Mouse (Mus musculus) megakaryocyte progenitor cell, adult 5-6 weeks (primary cell): ENCODE data around the gene Cpeb3. TPM values are rescaled to one million over a fixed set of nuclear protein-coding genes. Genes with fewer than 3 reads are reported as not detected.

Source experiments
- ATAC-seq: replicated peaks from 2 replicates; pipeline ENCODE4 v1.8.0; 2016; ENCODE audit warnings: mild to moderate bottlenecking, moderate TSS enrichment, inconsistent platforms; ENCODE audit not compliant: poor library complexity
- total RNA-seq, 2 experiments: library from RNA; stranded (forward) in 1 of 2; stranded (reverse) in 1 of 2; fragments of 157-497, 149-512 nt in 1 of 2; fragments of 200-1000 nt in 1 of 2; gene quantifications; 2 replicates each; pipeline versions ENCODE4 v1.2.3 to v1.2.4; 2015 to 2017

The Cpeb3 gene
- total RNA-seq, 2 experiments from 2014 or later: 0.12 to 0.49 TPM

DNA sequence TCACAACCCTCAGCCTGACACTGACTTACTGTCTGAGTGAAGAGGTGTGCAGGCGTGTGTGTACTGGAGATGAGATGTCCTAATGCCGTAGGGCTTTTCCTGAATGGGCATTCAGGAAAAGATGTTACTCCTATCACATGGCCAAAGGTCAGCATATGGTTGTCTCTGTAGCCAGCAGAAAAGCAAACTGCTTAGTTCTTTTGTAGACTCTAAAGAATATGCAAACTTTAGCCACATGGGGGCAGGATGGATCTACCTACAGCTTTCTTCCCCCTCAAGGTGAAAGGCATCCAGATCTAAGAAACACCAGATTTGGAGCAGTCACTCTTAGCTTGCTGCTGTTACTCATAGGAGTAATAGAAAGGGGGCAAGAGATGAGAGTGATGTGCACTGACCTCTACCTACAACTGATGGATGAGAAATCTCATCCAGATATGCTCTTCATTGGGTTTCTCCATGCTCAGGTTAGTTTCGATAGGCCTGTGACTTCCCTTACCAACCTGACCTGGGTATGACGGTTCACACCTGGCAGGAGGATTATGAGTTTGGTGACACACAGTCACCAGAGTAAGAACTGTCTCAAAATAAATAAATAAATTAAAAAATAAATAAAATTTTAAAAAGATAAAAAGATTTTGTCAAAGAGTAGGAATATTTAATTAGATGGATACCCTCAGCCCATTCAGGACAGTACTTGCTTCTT lies 157.6 kb downstream of the Cpeb3 start:
- ATAC-seq: peak; percentile 75

DNA sequence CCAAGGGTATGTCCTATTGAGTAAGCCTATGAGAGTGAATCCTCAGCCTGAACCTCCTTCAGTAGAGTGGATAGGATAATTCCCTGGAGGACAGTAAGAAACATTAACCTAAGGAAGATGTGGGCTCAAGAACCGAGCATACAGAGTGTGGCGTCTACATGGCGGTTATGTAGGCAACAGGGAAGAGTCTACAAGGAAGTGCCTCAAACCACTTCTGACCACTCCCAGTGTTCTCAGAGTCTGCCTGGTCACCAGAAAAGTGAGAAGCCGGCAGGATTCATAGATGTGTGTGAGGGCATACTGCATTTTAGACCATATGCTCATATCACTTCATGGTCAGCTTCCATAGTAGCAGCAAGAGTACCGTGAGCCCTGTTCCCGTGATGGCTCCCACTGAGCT lies 159.9 kb downstream of the Cpeb3 start:
- 0 out of 2 replicates have a peak, but pooled peaks have one; percentile 29 for ATAC-seq

DNA sequence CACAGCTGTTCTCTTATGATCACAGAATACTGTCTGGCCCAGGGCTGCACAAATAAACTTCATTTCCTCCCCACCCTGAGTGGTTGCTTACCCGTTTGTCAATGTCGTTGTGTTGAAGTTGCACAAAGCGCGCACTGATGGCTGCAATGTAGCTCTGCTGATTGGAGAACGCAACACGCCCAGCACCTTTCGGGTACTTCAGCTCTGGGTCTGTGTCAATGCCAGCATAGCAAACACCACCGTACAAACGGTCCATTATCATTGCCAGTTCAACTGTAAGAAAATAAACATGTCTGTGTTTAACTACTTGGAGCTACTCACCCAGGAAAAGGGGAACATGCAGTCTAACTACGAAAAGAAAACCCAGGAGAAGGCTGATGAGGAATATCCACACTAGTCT lies 164.0 kb downstream of the Cpeb3 start:
- no peak for ATAC-seq

DNA sequence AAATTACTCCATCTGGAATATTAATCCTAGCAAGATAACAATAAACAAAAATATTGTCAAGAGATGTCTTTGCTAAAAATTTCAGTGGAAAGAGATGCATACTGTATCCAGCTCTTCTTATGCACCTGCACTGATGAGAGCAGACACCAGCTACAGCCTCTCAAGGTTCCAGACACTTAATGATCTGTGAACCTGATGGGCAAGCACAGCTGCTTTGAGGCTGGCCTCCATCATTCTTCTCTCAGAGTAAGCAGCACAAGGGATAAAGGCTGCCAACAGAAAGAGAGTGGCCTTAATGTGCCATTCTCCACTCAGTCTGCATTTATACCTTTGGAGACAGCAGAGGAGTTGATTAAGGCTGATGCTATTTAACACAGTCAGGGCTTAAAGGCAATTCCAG lies 167.5 kb downstream of the Cpeb3 start:
- ATAC-seq: no peak

DNA sequence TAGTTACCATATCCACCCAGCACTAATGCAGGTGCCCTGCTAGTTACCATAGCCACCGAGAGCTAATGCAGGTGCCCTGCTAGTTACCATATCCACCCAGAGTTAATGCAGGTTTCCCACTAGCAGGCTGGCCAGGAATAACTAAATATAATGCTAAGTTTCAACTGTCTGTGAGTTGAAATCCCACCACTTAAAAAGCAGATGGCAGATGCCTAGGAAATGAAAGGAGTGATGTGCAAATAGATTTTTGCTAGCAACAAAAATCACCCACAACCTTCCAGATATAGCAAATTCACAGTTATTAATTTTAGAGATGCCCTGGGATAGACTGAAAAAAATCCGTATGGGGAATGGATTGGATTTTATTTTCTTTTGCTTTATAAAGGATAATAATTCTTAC lies 176.0 kb downstream of the Cpeb3 start:
- ATAC-seq: no peak

- no peak for ATAC-seq
These were observed 177.0 kb downstream of the Cpeb3 start for GRCm38 (mm10) chr19:37031446-37031845.

GRCm38 (mm10) chr19:37029771-37030170 lies 178.6 kb downstream of the Cpeb3 start:
- no peak for ATAC-seq

GRCm38 (mm10) chr19:37026408-37026807 lies 182.0 kb downstream of the Cpeb3 start:
- no peak for ATAC-seq

DNA sequence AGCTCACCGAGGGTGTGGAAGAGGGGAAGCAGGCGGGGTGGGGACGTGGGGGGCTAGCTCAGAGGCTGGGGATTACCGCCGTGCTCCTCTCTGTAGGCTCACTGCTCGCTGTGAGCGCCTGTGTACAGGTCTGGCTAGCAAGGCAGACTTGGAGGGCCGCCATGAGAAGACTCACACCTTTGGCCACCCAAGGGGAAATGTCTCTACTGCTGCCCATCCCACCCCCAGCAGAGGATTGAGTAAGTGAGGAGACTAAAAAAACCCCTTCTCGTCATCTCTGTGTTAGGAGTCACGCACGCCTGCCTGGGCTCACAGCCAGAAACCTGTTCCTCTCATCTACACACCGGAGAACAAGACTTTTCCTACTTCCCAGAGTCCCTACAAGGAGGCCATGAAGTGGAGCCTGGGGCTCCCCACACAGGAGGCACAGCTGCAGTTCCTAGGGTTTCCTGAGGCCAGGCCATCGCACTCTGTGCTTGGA lies 182.5 kb downstream of the Cpeb3 start:
- no peak for ATAC-seq

- ATAC-seq: no peak
These were observed 186.3 kb downstream of the Cpeb3 start for GRCm38 (mm10) chr19:37022146-37022545.

- no peak for ATAC-seq
These were observed 187.4 kb downstream of the Cpeb3 start for GRCm38 (mm10) chr19:37020951-37021350.

DNA sequence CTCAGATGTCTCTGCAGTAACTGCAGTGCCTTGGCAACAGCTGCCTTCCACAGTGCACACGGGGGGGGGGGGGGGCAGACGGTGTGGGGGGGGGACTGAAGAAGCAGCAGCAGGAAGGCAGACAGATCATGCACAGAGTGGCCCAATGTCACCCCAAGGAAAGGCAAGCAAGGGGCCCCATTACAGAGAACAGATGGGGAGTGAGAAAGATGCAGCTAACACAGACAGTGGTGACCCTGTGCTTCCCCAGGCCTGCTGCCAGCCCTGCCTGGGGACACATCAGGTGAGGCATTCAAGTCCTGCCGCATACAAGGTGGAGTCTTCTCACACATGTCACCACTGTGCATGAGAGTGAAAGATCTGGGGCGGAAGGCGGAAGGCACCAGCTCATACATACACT lies 187.9 kb downstream of the Cpeb3 start:
- ATAC-seq: no peak

- no peak for ATAC-seq
These were observed 189.5 kb downstream of the Cpeb3 start for GRCm38 (mm10) chr19:37018931-37019330.

DNA sequence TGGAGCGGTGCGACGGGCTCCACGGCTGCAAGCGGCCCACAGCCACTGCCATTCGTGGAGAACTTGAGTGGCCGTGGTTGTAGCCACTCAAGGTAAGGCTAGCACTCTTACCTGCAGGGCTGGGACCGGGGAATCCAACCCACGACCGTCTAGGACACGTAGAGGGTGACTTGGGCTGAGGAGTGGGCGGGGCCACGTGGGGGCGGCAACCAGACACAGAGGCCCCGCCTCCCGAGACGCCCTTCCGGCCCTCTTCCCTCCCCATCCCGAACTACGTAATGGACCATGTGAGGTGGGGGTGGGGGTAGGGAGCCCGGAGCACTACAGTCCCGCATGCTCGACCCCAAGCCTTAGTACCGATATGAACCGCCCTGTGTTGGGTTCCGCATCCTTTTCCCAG lies 190.0 kb downstream of the Cpeb3 start:
- ATAC-seq: peak; percentile 98

DNA sequence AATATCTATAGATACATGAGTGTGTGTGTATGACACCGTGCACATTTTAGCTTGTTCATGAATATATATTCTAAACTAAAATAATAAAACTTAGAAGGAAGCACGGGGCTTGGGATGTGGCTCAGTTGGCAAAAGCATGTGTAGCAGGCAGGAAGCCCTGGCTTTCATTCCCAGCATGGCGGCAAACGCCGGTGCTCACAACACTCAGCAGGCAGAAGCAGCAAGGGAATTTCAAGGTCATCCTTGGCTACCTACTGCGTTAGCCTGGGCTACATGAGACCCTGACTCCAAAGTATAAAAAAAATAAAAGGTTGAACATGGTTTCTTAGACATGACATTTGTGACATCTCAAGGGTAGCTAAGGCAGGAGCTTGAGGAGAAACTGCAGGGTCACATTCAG lies 191.5 kb downstream of the Cpeb3 start:
- no peak for ATAC-seq

- ATAC-seq: no peak
These were observed 194.0 kb downstream of the Cpeb3 start for GRCm38 (mm10) chr19:37014173-37014939.

GRCm38 (mm10) chr19:37013461-37013860 lies 194.9 kb downstream of the Cpeb3 start:
- ATAC-seq: no peak

- peak; percentile 82 for ATAC-seq
These were observed 198.5 kb downstream of the Cpeb3 start for GRCm38 (mm10) chr19:37009878-37010281.

DNA sequence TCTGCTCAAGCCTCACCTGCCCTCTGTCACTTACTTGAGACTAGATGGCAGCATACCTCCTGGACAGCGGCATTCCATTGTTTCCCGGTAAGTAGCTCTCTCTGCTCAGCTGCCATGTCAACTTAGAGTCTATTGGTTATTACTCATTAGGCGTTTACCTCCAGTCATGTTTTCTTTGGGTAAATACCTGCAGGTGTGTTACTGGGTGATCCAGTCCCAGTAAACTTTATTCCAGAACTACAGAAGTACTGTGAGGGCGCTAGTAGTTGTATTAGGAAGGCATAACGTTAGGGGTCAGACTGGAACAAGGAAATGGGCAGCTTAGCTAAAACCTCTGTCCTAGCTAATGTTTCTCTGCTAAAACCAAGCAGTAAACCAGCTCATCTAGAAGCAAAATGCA lies 203.8 kb downstream of the Cpeb3 start:
- no peak for ATAC-seq
